Mouse (Mus musculus) forebrain, embryonic 15.5 days (tissue): ENCODE results near the gene Slc39a13. TPM values are rescaled to one million over a fixed set of nuclear protein-coding genes. Genes with fewer than 3 reads are reported as not detected.

Source experiments
- ATAC-seq: fragments of 200-750 bp; cut with Nextera tagmentation; replicated peaks from 2 replicates; pipeline ENCODE4 v1.8.0; 2017; ENCODE audit warnings: mild to moderate bottlenecking, moderate TSS enrichment, moderate library complexity
- H3K27ac ChIP-seq: fragments of 300-500 bp; sonication (generic); replicated peaks from 2 replicates; pipeline ENCODE4 v1.5.1; 2015; ENCODE audit warnings: mild to moderate bottlenecking, inconsistent platforms
- H3K27me3 ChIP-seq: fragments of 300-500 bp; sonication (generic); 2 replicates; pipeline ENCODE4 v1.6.1; 2015; ENCODE audit warnings: inconsistent platforms
- H3K36me3 ChIP-seq: fragments of 300-500 bp; sonication (generic); 2 replicates; pipeline ENCODE4 v1.6.1; 2015; ENCODE audit warnings: mild to moderate bottlenecking, inconsistent platforms
- H3K4me1 ChIP-seq: fragments of 300-500 bp; sonication (generic); 2 replicates; pipeline ENCODE4 v1.6.1; 2015; ENCODE audit warnings: inconsistent platforms
- H3K4me2 ChIP-seq: fragments of 300-500 bp; sonication (generic); replicated peaks from 2 replicates; pipeline ENCODE4 v1.6.1; 2015; ENCODE audit warnings: mild to moderate bottlenecking, inconsistent platforms
- H3K4me3 ChIP-seq: fragments of 300-500 bp; sonication (generic); 2 replicates; pipeline ENCODE4 v1.5.1; 2015; ENCODE audit warnings: mild to moderate bottlenecking, inconsistent platforms
- H3K9ac ChIP-seq: fragments of 300-500 bp; sonication (generic); replicated peaks from 2 replicates; pipeline ENCODE4 v1.6.1; 2015; ENCODE audit warnings: mild to moderate bottlenecking, inconsistent platforms
- H3K9me3 ChIP-seq: fragments of 300-500 bp; sonication (generic); 2 replicates; pipeline ENCODE4 v1.6.1; 2016; ENCODE audit warnings: inconsistent platforms
- WGBS: fragments of 180-500 bp; shearing (Covaris S2); methylation state at CpG from one replicate; pipeline ENCODE4 v1.1.7; 2015; ENCODE audit warnings: mixed read lengths; 5-methylcytosine and 5-hydroxymethylcytosine counted together
- polyA plus RNA-seq: library from polyadenylated mRNA; unstranded; fragments of >200 nt; fragmentation: Nextera tagmentation; extraction: Ambion mirVana; gene quantifications from 2 replicates; pipeline ENCODE4 v1.2.1, GENCODE M21; 2015

Gene Slc39a13
- polyA plus RNA-seq, 1 experiment from 2014 or later, result 23.7 TPM

DNA sequence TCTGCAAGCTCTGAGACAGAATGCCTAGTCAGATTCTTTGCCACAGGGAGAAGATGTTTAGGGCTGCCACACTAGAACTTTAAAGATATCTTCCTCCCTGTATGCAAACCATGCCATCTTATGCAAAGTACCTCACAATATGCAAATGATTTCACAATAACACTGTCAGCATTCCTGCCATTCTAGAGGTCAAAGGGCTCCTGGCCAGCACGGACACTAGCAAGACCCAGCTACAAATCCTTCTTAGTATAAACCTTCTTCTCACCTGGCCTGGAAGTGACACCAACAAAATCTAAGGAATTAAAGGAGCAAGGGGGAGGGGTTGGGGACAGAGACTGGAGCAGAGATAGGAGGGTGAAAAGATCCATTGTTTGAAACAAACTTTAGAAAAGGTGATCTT, 1.9 kb upstream of the Slc39a13 start:
- Histone ChIP-seq H3K27me3 (no peaks in the 10 kb centered on the region), H3K9me3 (no peaks in the 10 kb centered on the region), H3K4me1 (peaks cover 26% of the 10 kb centered on the region), H3K4me3 (no peak overlapping the region), H3K4me2 (no peak overlapping the region), H3K9ac (no peak overlapping the region), H3K36me3 (0 out of 2 replicates have a peak, but pooled peaks cover 3% of the 10 kb centered on the region), H3K27ac (no peak overlapping the region)
- ATAC-seq, result no peak
- 46% methylated on average over 1 of the region's 1 CpGs for WGBS

DNA sequence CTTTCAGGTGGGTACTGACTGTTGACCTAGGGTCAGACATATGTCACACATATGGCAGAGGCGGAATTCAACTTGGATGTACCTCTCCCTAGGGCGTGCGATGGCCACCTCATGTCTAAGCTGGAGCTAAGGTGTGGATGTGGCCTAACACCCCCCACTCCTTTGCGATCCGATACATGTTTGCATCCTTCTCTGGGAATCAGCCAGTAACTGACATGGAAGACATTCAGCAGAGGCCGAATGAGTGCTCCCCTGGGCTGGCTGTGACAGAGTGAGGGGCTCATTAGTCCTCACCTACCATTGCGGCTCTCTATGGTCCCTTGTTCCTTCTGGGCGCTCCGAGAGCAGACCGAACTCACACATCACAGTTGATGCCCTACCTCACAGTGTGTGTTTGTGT, 842 bp upstream of the Slc39a13 start:
- no peak for ATAC-seq
- peaks cover 26% of the 10 kb centered on the region for H3K4me1 ChIP-seq
- no peaks in the 10 kb centered on the region for H3K27me3 ChIP-seq
- no peaks in the 10 kb centered on the region for H3K9me3 ChIP-seq
- H3K36me3 ChIP-seq, result 0 out of 2 replicates have a peak, but pooled peaks cover 4% of the 10 kb centered on the region
- H3K4me2 ChIP-seq, result peak overlapping the region; percentile 58
- peak overlapping the region; percentile 74 for H3K4me3 ChIP-seq
- H3K9ac ChIP-seq, result peak overlapping the region; percentile 70
- WGBS, result 86% methylated on average over 10 of the region's 10 CpGs
- peak overlapping the region; percentile 79 for H3K27ac ChIP-seq

DNA sequence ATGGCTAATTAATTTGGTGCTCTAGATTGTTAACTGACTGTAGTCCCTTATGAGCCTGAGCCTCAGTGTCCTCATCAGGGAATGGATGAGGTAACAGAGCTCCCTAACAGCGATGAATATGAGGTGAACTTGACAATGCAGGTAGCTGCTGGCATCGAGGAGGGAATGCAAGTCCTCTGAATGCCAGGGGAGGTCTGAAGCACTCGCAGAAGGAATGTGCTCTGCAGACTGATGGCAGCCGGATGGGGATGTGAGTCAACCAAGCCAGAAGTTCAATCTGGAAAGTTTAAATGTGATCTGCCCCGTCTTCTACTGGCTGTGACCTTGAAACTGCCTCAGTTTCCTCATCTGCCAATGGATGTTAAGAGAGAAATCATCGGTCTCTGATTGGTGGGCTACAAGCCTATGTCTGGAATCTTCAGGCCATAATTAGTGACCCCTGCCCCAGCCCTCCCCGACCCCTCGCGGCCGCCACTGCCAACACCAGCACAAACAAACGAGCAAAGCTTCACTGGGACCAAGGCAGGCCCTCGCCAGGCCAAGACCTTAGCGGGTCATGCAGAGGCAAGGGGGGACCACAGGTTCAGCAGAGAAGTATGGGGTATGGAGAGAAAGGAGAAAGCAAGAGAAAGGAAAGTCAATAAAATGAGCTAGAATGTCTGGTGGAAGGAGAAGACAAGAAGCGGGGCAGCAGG, 764 bp downstream of the Slc39a13 start:
- peak overlapping the region; percentile 79 for H3K27ac ChIP-seq
- peak overlapping the region; percentile 58 for H3K4me2 ChIP-seq
- H3K9ac ChIP-seq, result peak overlapping the region; percentile 70
- peak; percentile 2; the same call in 1 of the 2 replicates for ATAC-seq
- WGBS, result 10% methylated on average over 14 of the region's 14 CpGs
- peak overlapping the region; percentile 74 for H3K4me3 ChIP-seq
- no peaks in the 10 kb centered on the region for H3K27me3 ChIP-seq
- H3K9me3 ChIP-seq, result no peaks in the 10 kb centered on the region
- H3K36me3 ChIP-seq, result 0 out of 2 replicates have a peak, but pooled peaks cover 5% of the 10 kb centered on the region
- peaks cover 26% of the 10 kb centered on the region for H3K4me1 ChIP-seq

DNA sequence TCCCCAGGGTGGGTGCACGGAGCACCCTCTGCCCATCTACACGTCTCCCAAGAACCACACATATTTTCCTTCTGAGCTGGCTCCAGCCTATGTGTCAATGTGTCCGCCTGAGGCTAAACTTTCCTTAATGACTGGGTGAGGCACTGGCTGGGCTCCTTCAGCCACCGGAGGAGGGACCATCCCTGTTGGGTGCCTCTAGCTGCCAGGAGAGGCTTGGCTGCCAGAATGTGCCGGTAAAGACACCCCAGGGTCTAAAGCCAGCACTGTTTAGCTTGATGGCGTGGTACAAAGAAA, 1.4 kb downstream of the Slc39a13 start:
- Histone ChIP-seq H3K4me3 (peak overlapping the region; percentile 74), H3K9ac (peak overlapping the region; percentile 70; the same call in 1 of the 2 replicates), H3K9me3 (no peaks in the 10 kb centered on the region), H3K36me3 (peaks cover 11% of the 10 kb centered on the region; the same call in 1 of the 2 replicates), H3K27me3 (no peaks in the 10 kb centered on the region), H3K4me1 (peaks cover 26% of the 10 kb centered on the region), H3K27ac (no peak overlapping the region), H3K4me2 (peak overlapping the region; percentile 58)
- no peak for ATAC-seq
- 48% methylated on average over 6 of the region's 6 CpGs for WGBS

DNA sequence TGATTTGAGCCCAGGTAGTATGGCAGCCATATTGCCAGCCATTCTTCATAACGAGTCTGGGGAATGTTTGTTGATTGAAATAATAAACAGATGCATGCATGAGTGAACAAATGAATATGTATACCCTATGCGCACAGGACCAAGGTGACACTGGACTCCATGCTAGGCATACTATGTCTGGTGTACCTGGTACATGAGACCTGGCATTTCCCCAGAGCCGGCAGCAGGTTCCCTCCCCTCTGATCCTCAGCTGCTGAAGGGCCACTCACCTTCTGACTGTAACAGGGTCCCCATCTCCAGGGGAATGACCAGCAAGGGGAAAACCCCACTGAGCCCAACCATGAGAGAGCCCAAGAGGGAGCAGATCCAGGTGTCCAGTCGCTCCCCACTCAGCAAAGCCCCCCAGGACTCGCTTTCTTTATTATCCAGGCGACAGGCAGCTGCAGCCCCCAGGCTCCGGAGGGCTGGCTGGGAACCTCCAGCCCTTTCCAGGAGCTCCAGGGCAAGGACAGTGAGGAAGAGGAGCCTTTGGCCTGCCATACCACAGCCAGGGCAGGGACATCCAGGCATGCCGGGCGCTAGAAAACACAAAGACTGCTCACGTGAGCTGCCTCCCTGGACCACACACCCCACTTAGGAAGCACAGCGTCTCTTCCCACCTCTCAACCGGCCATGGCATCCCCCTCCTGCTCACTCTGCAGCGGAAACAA, 1.9 kb downstream of the Slc39a13 start:
- Histone ChIP-seq H3K36me3 (peaks cover 16% of the 10 kb centered on the region; the same call in 1 of the 2 replicates), H3K27ac (no peak overlapping the region), H3K4me2 (peak overlapping the region; percentile 58), H3K27me3 (no peaks in the 10 kb centered on the region), H3K4me1 (peaks cover 26% of the 10 kb centered on the region), H3K9ac (peak overlapping the region; percentile 70; the same call in 1 of the 2 replicates), H3K4me3 (no peak overlapping the region; the same call in 1 of the 2 replicates), H3K9me3 (no peaks in the 10 kb centered on the region)
- no peak for ATAC-seq
- WGBS, result 52% methylated on average over 13 of the region's 13 CpGs

DNA sequence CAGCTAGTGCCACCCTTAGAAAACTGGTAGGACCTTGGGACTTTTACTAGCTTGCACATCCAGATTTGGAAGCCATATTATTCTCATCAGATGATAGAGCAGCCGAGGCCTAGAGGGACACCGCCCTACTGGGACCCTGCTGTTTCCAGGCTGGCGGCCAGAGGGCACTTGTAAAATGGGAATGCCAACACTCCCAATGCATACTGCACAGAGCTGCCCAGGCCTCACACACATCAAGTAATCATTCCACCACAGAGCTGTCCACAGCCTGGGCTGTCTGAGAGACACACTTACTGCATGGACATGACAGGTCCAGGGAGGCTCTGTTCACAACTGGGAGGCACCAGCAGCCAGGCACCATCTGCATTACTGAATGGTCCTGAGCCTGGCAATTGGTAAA, 3.8 kb downstream of the Slc39a13 start:
- Histone ChIP-seq H3K27ac (no peak overlapping the region), H3K27me3 (no peaks in the 10 kb centered on the region), H3K4me1 (peaks cover 23% of the 10 kb centered on the region), H3K4me3 (no peak overlapping the region), H3K9me3 (no peaks in the 10 kb centered on the region), H3K9ac (no peak overlapping the region), H3K4me2 (no peak overlapping the region), H3K36me3 (peaks cover 34% of the 10 kb centered on the region)
- WGBS, result 80% methylated on average over 3 of the region's 3 CpGs
- ATAC-seq, result no peak

DNA sequence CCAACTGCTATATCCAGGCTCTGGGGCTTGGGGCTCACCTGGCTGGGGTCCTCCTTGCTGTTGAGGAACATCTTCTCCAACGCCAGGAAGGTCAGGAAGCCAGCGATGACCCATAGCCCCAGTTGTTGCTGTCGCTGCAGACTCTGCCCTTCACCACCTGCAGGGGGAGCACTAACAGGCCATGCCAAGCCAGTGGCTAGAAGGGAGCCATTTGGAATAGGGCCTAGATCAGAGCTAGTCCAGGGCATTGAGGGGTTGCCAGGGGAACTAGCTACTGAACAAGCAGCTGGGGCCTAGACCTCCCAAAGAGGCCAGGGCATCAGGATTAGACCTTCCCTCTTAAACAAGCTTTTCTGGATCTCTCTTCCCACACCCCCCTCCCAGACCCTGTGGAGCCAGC, 4.7 kb downstream of the Slc39a13 start:
- ATAC-seq, result no peak
- no peak overlapping the region for H3K4me2 ChIP-seq
- WGBS, result 51% methylated on average over 3 of the region's 3 CpGs
- peaks cover 37% of the 10 kb centered on the region for H3K36me3 ChIP-seq
- no peak overlapping the region for H3K27ac ChIP-seq
- H3K4me3 ChIP-seq, result no peak overlapping the region
- no peaks in the 10 kb centered on the region for H3K27me3 ChIP-seq
- no peak overlapping the region for H3K9ac ChIP-seq
- no peaks in the 10 kb centered on the region for H3K9me3 ChIP-seq
- H3K4me1 ChIP-seq, result peaks cover 15% of the 10 kb centered on the region

DNA sequence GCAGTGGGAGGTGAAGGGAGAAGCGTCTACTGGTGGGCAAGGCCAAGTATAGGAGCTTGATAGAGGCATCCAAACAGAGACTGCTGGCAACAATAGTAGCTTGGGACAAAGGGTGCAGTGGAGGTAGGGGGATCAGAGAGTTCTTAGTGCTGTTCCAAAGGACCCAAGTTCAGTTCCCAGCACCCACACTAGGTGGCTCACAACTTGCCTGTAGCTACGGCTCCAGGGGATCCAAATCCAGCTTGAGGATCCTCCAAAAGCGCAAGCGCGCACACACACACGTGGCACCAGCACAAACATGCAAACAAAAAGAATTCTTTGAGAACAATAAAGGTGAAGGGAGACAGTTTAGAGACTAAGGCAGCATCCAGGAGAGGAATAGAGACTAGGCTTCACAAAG, 6.0 kb downstream of the Slc39a13 start:
- Histone ChIP-seq H3K4me3 (no peak overlapping the region), H3K36me3 (peaks cover 43% of the 10 kb centered on the region), H3K27ac (no peak overlapping the region), H3K4me1 (peaks cover 10% of the 10 kb centered on the region), H3K27me3 (no peaks in the 10 kb centered on the region), H3K9ac (no peak overlapping the region), H3K9me3 (no peaks in the 10 kb centered on the region), H3K4me2 (no peak overlapping the region)
- 80% methylated on average over 6 of the region's 6 CpGs for WGBS
- ATAC-seq, result no peak

DNA sequence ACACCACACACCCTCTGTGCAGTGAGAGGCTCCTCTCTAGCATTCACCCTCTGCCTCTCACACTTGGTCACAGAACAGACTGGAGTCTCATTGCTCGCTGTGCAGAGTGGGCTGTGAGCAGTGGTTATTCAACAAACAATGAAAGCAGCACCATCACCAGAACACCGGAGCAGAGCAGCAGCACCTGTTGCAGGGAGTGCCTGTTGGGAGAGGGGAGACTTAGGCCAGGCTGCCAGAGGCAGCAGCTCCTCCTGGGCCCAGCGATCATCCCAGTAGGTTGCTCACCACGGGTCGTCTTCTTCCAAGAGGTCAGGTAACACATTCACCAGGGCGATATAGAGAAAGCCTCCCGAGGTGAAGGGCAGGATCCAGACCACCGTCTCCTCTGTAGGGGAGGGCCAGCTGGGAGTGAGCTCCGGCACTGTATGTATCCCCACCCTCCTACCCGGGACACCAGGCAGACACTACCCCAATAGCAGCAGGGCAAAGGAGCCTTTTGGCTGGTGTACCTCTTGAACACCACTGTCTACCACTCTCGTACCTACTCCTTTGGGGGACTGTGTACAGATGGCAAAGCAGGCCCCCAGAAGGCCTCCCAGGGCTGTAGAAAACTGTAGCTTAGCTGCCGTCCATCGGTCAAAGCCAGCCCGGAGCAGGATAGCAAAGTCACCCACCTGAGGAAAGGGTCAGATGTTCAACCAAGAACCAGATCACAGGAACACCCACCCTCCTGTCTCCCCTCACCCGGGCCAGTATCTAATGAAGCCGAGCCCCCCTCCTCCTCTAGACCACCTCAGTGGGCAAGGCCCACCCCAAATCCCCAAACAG, 7.2 kb downstream of the Slc39a13 start:
- no peaks in the 10 kb centered on the region for H3K4me1 ChIP-seq
- no peak for ATAC-seq
- H3K27ac ChIP-seq, result no peak overlapping the region
- WGBS, result 92% methylated on average over 16 of the region's 16 CpGs
- no peaks in the 10 kb centered on the region for H3K27me3 ChIP-seq
- H3K9me3 ChIP-seq, result no peaks in the 10 kb centered on the region
- H3K4me2 ChIP-seq, result no peak overlapping the region
- peaks cover 55% of the 10 kb centered on the region for H3K36me3 ChIP-seq
- H3K9ac ChIP-seq, result no peak overlapping the region
- H3K4me3 ChIP-seq, result no peak overlapping the region

DNA sequence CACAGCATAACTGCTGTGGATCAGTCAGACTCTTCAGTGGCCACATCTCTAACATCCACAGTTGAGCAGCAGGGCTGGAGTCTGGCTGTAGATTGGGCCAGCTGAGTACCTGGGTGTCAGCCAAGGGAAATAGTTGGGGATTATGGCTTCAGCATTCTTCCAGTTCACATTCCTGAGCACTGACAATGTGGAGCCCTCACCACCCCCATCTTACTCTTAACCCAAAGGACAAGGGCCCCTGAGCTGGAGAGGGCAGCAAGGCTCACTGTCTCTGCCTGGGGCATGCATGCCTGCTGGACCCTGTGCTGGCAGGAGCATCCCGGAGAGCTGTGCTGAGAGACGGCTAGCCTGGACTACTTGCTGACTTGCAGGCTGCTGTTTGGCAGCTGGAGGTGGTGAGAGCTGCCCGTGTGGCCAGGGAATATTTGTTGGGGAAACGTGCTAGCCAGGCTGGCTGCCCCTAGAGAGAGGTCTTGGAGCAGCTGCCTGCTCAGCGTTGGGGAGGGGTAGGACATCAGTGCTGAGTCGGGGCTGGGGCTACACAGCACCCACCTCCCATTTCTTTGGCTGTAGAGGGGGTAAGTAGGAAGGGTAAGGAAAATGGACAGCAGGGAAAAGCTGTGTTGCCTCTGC, 8.3 kb downstream of the Slc39a13 start:
- no peak overlapping the region for H3K4me2 ChIP-seq
- H3K9ac ChIP-seq, result no peak overlapping the region
- H3K36me3 ChIP-seq, result peaks cover 61% of the 10 kb centered on the region
- no peaks in the 10 kb centered on the region for H3K27me3 ChIP-seq
- no peak for ATAC-seq
- H3K9me3 ChIP-seq, result no peaks in the 10 kb centered on the region
- no peak overlapping the region for H3K4me3 ChIP-seq
- H3K4me1 ChIP-seq, result no peaks in the 10 kb centered on the region
- no peak overlapping the region; the same call in 1 of the 2 replicates for H3K27ac ChIP-seq
- WGBS, result 90% methylated on average over 6 of the region's 6 CpGs

DNA sequence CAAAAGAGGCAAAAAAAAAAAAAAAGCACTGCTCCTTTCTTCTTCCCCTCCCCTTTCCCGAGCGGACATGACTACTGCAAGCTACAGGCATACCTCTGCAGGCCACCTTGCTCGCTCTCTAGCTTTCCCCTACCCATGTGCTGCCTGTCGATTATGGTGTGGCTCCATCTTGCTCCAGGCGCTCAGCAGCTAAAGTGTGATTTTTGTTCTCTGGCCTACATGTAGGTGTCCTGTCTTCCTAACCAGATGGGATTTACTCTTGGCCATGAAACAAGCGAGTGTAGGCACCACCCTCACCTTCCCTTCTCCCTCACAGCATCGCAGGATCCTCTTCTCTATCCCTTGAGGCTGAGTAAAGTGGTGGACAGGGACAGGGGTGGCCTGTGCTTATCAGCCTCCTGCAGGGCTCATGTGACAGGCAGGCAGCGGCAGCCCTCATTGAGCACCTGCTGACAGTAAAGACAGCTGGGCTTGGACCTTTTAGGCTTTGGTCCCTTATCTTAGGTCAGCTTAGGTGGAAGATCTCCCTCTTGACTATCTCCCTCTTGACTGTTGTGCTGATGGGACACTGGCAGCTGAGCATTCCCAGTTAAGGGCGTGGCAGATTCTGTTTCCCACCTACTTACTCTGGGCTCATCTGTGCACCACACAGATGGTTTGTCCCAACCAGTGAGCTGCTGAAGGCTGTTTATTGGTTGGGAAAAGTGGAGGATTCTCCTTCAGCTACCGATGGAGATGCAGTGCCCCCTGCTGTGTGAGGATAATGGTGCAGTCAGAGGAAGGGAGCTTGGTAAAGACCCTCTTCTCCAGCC, 9.5 kb downstream of the Slc39a13 start:
- Histone ChIP-seq H3K4me1 (no peaks in the 10 kb centered on the region), H3K9ac (no peak overlapping the region), H3K27me3 (no peaks in the 10 kb centered on the region), H3K36me3 (peaks cover 73% of the 10 kb centered on the region), H3K27ac (no peak overlapping the region), H3K4me2 (no peak overlapping the region), H3K9me3 (no peaks in the 10 kb centered on the region), H3K4me3 (no peak overlapping the region)
- peak; percentile 55 for ATAC-seq
- 76% methylated on average over 10 of the region's 10 CpGs for WGBS
